Mouse (Mus musculus) midbrain, embryonic 11.5 days (tissue): ENCODE data around the gene Gm14288. TPM values are rescaled to one million over a fixed set of nuclear protein-coding genes. Genes with fewer than 3 reads are reported as not detected.
"Not testable (repeated sequence)": the region's sequence is repeated elsewhere in the genome, so short reads cannot be mapped to it uniquely, and the experiment has no call there.

Experiments used
- ATAC-seq: fragments of 200-750 bp; cut with Nextera tagmentation; 2 replicates; pipeline ENCODE4 v1.8.0; 2017; ENCODE audit warnings: moderate TSS enrichment, moderate library complexity; ENCODE audit not compliant: low FRiP score
- DNase-seq: peaks from one replicate; pipeline ENCODE4 v3.0.0; 2015; ENCODE audit warnings: low spot score; ENCODE audit errors: missing footprints
- H3K27ac ChIP-seq: fragments of 300-500 bp; sonication (generic); 2 replicates; pipeline ENCODE4 v1.5.1; 2014; ENCODE audit warnings: low read depth, low read length
- H3K27me3 ChIP-seq: fragments of 300-500 bp; sonication (generic); 2 replicates; pipeline ENCODE4 v1.6.1; 2014; ENCODE audit warnings: mild to moderate bottlenecking, low read length, moderate library complexity, mixed read lengths; ENCODE audit not compliant: control insufficient read depth, insufficient read depth
- H3K36me3 ChIP-seq: fragments of 300-500 bp; sonication (generic); 2 replicates; pipeline ENCODE4 v1.6.1; 2014; ENCODE audit warnings: mild to moderate bottlenecking, low read length, moderate library complexity, mixed read lengths; ENCODE audit not compliant: control insufficient read depth, insufficient read depth
- H3K4me1 ChIP-seq: fragments of 300-500 bp; sonication (generic); 2 replicates; pipeline ENCODE4 v1.6.1; 2014; ENCODE audit warnings: low read length; ENCODE audit not compliant: control insufficient read depth, insufficient read depth
- H3K4me2 ChIP-seq: fragments of 300-500 bp; sonication (generic); 2 replicates; pipeline ENCODE4 v1.6.1; 2014; ENCODE audit warnings: mild to moderate bottlenecking, moderate library complexity
- H3K4me3 ChIP-seq: fragments of 300-500 bp; sonication (generic); 2 replicates; pipeline ENCODE4 v1.5.1; 2014; ENCODE audit warnings: low read depth, low read length
- H3K9ac ChIP-seq: fragments of 300-500 bp; sonication (generic); 2 replicates; pipeline ENCODE4 v1.6.1; 2014; ENCODE audit warnings: low read length
- H3K9me3 ChIP-seq: fragments of 300-500 bp; sonication (generic); 2 replicates; pipeline ENCODE4 v1.6.1; 2016; ENCODE audit warnings: low read length; ENCODE audit not compliant: control insufficient read depth
- WGBS: fragments of 180-500 bp; shearing (Covaris S2); extraction: QIAGEN DNeasy Blood & Tissue Kit; methylation state at CpG from one replicate; pipeline ENCODE4 v1.1.7; 2014; 5-methylcytosine and 5-hydroxymethylcytosine counted together
- polyA plus RNA-seq: library from polyadenylated mRNA; unstranded; fragments of >200 nt; fragmentation: Nextera tagmentation; extraction: Ambion mirVana; gene quantifications from 2 replicates; pipeline ENCODE4 v1.2.1, GENCODE M21; 2014

Gene Gm14288
- polyA plus RNA-seq, result 3.6 TPM in 1 of 2 replicates, not detected in the other

DNA sequence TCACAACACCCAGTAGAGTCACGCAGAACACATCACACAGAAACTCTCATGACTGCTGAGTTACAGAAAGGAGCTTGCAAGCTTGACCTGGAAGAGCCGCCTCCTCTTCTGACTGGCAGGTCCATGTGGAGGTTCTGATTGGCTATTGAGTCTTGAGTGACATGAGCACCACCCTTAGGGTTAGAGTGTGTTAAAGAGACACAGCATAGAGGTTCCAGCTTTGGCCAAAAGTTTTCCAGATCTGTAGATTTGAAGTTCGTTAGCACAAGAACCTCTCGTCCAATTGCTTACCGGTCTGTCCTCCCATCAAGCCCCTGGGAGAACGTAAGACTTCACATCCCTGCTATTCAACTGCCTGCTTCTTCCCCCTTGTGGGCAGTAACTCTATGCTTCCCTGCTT lies at the start of gene Gm14288:
Gene Gm14288 (minus strand): TSS at position 101 of the 400 bp plus-strand sequence.
- H3K27ac ChIP-seq, DNase-seq, H3K4me1 ChIP-seq, H3K27me3 ChIP-seq, H3K36me3 ChIP-seq, H3K4me3 ChIP-seq, H3K9ac ChIP-seq, H3K4me2 ChIP-seq, H3K9me3 ChIP-seq, ATAC-seq: not testable (repeated sequence)
- no CpG with 5 or more reads among the region's 6 CpGs for WGBS

DNA sequence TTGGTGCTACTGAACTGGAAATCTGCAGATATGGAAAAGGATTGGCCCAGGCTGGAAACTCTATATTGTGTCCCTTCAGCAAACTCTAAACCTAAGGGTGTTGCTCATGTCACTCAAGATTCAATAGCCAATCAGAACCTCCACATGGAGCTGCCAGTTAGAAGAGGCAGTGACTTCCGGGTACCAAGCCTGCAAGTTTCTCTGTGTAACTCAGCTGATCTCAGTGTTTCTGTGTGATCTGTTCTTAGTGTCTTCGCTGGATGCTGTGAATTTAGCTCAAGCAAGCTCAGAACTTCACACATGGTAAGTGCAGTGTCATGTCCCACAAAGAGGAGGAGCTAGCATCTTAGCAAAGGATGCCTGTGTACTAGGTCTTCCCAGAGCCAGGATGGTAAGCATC lies 59.7 kb downstream of the Gm14288 start, which contains the start of gene Gm2007:
Gene Gm2007 (plus strand): TSS at position 301 of the 400 bp plus-strand sequence.
- DNase-seq, result not testable (repeated sequence)

More for the DNA sequence above, 59.7 kb downstream of the Gm14288 start, which contains the start of gene Gm2007:
- not testable (repeated sequence) for H3K9ac ChIP-seq, H3K36me3 ChIP-seq, H3K27me3 ChIP-seq, H3K4me2 ChIP-seq, H3K4me1 ChIP-seq, H3K9me3 ChIP-seq, H3K27ac ChIP-seq, ATAC-seq, H3K4me3 ChIP-seq
- no CpG with 5 or more reads among the region's 2 CpGs for WGBS

Other genes with a start within 250 kb of the Gm14288 start
- gene Gm11007, start 157.1 kb downstream of the Gm14288 start, polyA plus RNA-seq, result not detected in 2 replicates
- gene Zfp969, start 97.4 kb downstream of the Gm14288 start, polyA plus RNA-seq, result 10.5 and 10.8 TPM in 2 replicates
- not detected in 2 replicates for gene Gm2007, start 59.6 kb downstream of the Gm14288 start, polyA plus RNA-seq
- 29.2 and 31.9 TPM in 2 replicates for gene Gm6710, start 68.1 kb upstream of the Gm14288 start, polyA plus RNA-seq
- 3.8 and 5.4 TPM in 2 replicates for gene Zfp966, start 130.0 kb upstream of the Gm14288 start, polyA plus RNA-seq
- gene Gm2026, start 164.2 kb upstream of the Gm14288 start, polyA plus RNA-seq, result 37.8 and 39.8 TPM in 2 replicates